Mouse (Mus musculus): Measurements from ENCODE around the gene Atp2b2. TPM values are rescaled to one million over a fixed set of nuclear protein-coding genes. Genes with fewer than 3 reads are reported as not detected.

The Atp2b2 gene
- polyA plus RNA-seq, 2 experiments, result 0.55 to 0.91 TPM

DNA sequence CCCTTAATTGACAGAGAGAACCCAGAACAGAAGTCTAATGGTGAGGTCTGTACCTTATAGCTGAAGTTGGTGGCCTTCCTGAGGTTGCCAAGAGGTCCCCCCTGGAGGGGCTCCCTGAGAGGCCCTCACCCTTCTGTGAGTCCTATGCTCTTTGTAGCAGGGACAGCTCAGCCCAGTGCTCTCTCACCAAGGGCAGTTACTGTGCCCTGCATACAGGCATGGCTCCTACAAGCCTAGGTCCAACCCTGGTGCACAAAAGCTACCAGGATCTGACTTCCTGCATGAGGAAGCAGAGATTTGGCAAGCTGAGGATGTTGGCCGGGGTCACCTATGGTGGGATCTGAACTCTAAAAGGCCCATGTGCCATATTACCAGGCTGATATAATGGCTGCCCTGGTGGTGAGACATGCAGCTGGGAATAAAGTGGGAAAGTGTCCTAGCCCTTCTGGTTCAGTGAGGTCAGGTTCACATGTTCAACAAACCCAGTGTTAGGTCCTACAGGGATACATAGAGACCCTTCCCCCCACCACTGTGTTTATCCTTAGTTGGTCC is 186.2 kb downstream of the Atp2b2 start:
- Histone ChIP-seq H3K9me3 (ENCODE audit: control insufficient read depth, low read length) (no peaks in the 10 kb centered on the region), H3K4me3 (ENCODE audit: insufficient read depth in 1 of 2, low read depth in 2 of 2, low read length in 2 of 2) (no peak overlapping the region), H3K4me2 (ENCODE audit: low read depth) (no peak overlapping the region), H3K27ac (no peak overlapping the region), H3K36me3 (replicated peaks; ENCODE audit: control insufficient read depth, insufficient read depth, low read depth) (no peaks in the 10 kb centered on the region), H3K4me1 (replicated peaks; ENCODE audit: control insufficient read depth in 2 of 2, insufficient read depth in 2 of 2, low read length in 1 of 2) (no peaks in the 10 kb centered on the region), H3K9ac (replicated peaks) (no peak overlapping the region), H3K27me3 (ENCODE audit: control insufficient read depth, insufficient read depth, low read length) (no peaks in the 10 kb centered on the region)
- ATAC-seq (ENCODE audit: insufficient read depth) (no peak), DNase-seq (ENCODE audit: low read depth in 3 of 3, low spot score in 3 of 3) (no peak)
- TF ChIP-seq CTCF (IDR thresholded peaks at IDR 0.05; ENCODE audit: low read depth), result no peak
- no peak for TF ChIP-seq EP300 (IDR thresholded peaks at IDR 0.05; ENCODE audit: low read depth)
- 67% methylated on average over 1 of the region's 1 CpGs for WGBS (ENCODE audit: insufficient replicate concordance)

DNA sequence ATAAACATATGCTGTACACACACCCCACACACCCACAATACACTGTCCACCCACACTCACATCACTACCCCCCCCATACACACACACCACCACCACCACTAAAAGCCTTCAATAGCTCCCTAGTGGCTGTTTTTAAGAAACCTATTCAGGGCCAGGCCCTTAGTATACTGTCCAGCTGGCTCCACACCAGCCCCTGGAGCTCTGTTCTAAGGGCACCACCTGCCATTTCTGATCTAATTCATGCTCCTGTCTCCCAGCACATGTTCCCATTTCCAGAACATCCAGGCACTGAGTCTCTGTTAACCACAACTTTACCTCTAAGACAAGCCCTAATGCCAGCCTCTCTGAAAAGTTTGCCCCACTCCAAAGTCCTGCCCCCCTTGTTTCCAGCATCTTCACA is 186.8 kb downstream of the Atp2b2 start:
- TF ChIP-seq EP300 (IDR thresholded peaks at IDR 0.05; ENCODE audit: low read depth) (no peak), CTCF (IDR thresholded peaks at IDR 0.05; ENCODE audit: low read depth) (no peak)
- ATAC-seq (ENCODE audit: insufficient read depth) (no peak), DNase-seq (ENCODE audit: low read depth in 3 of 3, low spot score in 3 of 3) (no peak)
- Histone ChIP-seq H3K36me3 (replicated peaks; ENCODE audit: control insufficient read depth, insufficient read depth, low read depth) (no peaks in the 10 kb centered on the region), H3K27me3 (ENCODE audit: control insufficient read depth, insufficient read depth, low read length) (no peaks in the 10 kb centered on the region), H3K27ac (no peak overlapping the region), H3K4me2 (ENCODE audit: low read depth) (no peak overlapping the region), H3K9ac (replicated peaks) (no peak overlapping the region), H3K4me1 (replicated peaks; ENCODE audit: control insufficient read depth in 2 of 2, insufficient read depth in 2 of 2, low read length in 1 of 2) (no peaks in the 10 kb centered on the region), H3K4me3 (ENCODE audit: insufficient read depth in 1 of 2, low read depth in 2 of 2, low read length in 2 of 2) (no peak overlapping the region), H3K9me3 (ENCODE audit: control insufficient read depth, low read length) (no peaks in the 10 kb centered on the region)

DNA sequence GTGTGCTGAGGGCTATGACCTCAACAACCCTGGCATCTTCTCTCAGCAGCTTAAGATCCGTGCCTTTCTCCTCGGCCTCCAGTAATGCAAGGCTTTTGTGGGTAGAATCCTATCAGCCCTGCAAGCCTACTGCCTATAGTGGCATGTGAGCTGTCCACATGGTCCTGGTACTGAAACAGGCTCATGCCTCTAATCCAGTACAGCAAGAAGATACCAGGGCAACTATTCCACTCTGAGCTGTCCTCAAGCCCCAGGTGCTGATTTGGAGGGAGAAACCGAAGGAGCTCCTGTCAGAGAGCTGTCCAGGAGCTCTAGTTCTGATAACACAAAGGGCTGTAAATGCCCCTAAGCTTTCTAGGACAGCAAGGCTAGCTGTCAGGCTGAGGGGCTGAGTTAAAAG is 190.1 kb downstream of the Atp2b2 start:
- Histone ChIP-seq H3K4me1 (replicated peaks; ENCODE audit: control insufficient read depth in 2 of 2, insufficient read depth in 2 of 2, low read length in 1 of 2) (no peaks in the 10 kb centered on the region), H3K27ac (no peak overlapping the region), H3K27me3 (ENCODE audit: control insufficient read depth, insufficient read depth, low read length) (no peaks in the 10 kb centered on the region), H3K9me3 (ENCODE audit: control insufficient read depth, low read length) (no peaks in the 10 kb centered on the region), H3K9ac (replicated peaks) (no peak overlapping the region), H3K4me3 (ENCODE audit: insufficient read depth in 1 of 2, low read depth in 2 of 2, low read length in 2 of 2) (no peak overlapping the region), H3K4me2 (ENCODE audit: low read depth) (no peak overlapping the region), H3K36me3 (replicated peaks; ENCODE audit: control insufficient read depth, insufficient read depth, low read depth) (no peaks in the 10 kb centered on the region)
- TF ChIP-seq CTCF (IDR thresholded peaks at IDR 0.05; ENCODE audit: low read depth) (no peak), EP300 (IDR thresholded peaks at IDR 0.05; ENCODE audit: low read depth) (no peak)
- no peak for ATAC-seq (ENCODE audit: insufficient read depth)
- peak; percentile 22 to 33 (median 25) for DNase-seq (ENCODE audit: low read depth in 3 of 3, low spot score in 3 of 3)
- WGBS (ENCODE audit: insufficient replicate concordance), result 13% methylated on average over 3 of the region's 3 CpGs

DNA sequence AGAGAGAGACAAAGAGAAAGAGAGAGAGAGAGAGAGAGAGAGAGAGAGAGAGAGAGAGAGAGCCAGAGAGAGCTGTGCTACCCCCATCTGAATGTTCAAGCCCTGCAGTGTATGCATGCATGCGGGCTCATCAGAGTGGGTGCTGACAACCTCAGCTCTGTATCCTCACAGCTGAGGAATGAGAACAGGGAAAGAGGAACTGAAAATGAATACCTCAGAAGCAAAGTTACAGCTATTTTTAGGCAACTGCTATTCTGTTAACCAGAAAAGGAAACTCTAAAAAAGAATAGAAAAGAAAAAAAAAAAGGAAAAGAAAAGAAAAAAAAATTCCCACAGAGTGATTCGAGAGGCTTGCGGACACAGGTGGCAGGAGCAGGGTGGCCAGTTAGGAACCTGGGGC is 192.6 kb downstream of the Atp2b2 start:
- ATAC-seq (ENCODE audit: insufficient read depth), result no peak
- WGBS (ENCODE audit: insufficient replicate concordance), result 46% methylated on average over 3 of the region's 3 CpGs
- TF ChIP-seq EP300 (IDR thresholded peaks at IDR 0.05; ENCODE audit: low read depth), result no peak
- no peak for TF ChIP-seq CTCF (IDR thresholded peaks at IDR 0.05; ENCODE audit: low read depth)
- Histone ChIP-seq H3K9me3 (ENCODE audit: control insufficient read depth, low read length) (no peaks in the 10 kb centered on the region), H3K27me3 (ENCODE audit: control insufficient read depth, insufficient read depth, low read length) (no peaks in the 10 kb centered on the region), H3K36me3 (replicated peaks; ENCODE audit: control insufficient read depth, insufficient read depth, low read depth) (no peaks in the 10 kb centered on the region), H3K4me2 (ENCODE audit: low read depth) (no peak overlapping the region), H3K4me3 (ENCODE audit: insufficient read depth in 1 of 2, low read depth in 2 of 2, low read length in 2 of 2) (no peak overlapping the region), H3K27ac (no peak overlapping the region), H3K9ac (replicated peaks) (no peak overlapping the region), H3K4me1 (replicated peaks; ENCODE audit: control insufficient read depth in 2 of 2, insufficient read depth in 2 of 2, low read length in 1 of 2) (no peaks in the 10 kb centered on the region)
- DNase-seq (ENCODE audit: low read depth in 3 of 3, low spot score in 3 of 3), result no peak

DNA sequence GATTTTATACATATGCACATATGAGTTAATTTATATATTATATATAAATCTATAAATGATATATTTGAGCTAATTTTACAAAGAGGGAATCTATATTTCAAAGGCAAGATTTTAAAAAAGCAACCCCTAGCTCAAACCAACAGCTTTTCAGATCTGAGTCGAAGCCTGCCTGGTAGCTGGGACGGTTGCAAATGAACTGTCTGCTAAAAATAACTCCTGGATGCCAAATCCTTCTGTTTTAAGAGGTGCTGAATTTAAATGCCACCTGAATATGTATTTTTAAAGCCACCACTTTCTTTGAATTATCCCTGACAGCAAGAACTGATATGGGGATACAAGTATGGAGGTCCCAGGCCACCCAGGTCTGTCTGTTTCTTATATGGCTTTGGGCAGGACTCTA is 193.8 kb downstream of the Atp2b2 start:
- no peaks in the 10 kb centered on the region for H3K27me3 ChIP-seq (ENCODE audit: control insufficient read depth, insufficient read depth, low read length)
- TF ChIP-seq CTCF (IDR thresholded peaks at IDR 0.05; ENCODE audit: low read depth) (no peak), EP300 (IDR thresholded peaks at IDR 0.05; ENCODE audit: low read depth) (no peak)
- no peak overlapping the region for H3K9ac ChIP-seq (replicated peaks)
- H3K36me3 ChIP-seq (replicated peaks; ENCODE audit: control insufficient read depth, insufficient read depth, low read depth), result no peaks in the 10 kb centered on the region
- H3K4me2 ChIP-seq (ENCODE audit: low read depth), result no peak overlapping the region
- no peaks in the 10 kb centered on the region for H3K9me3 ChIP-seq (ENCODE audit: control insufficient read depth, low read length)
- H3K4me3 ChIP-seq (ENCODE audit: insufficient read depth in 1 of 2, low read depth in 2 of 2, low read length in 2 of 2), result no peak overlapping the region
- H3K27ac ChIP-seq, result no peak overlapping the region
- no peaks in the 10 kb centered on the region for H3K4me1 ChIP-seq (replicated peaks; ENCODE audit: control insufficient read depth in 2 of 2, insufficient read depth in 2 of 2, low read length in 1 of 2)
- no peak for DNase-seq (ENCODE audit: low read depth in 3 of 3, low spot score in 3 of 3)
- 48% methylated on average over 2 of the region's 2 CpGs for WGBS (ENCODE audit: insufficient replicate concordance)
- ATAC-seq (ENCODE audit: insufficient read depth), result no peak

All from liver, embryonic 14.5 days (tissue).